Mouse (Mus musculus) heart, postnatal 14 days (tissue): Measurements from ENCODE around the gene Hcfc1. TPM values are rescaled to one million over a fixed set of nuclear protein-coding genes. Genes with fewer than 3 reads are reported as not detected.

ENCODE experiments used
- total RNA-seq, 2 experiments: library from RNA; stranded (reverse); gene quantifications; 2 replicates each; pipeline ENCODE4 v1.2.3; 2021

Gene Hcfc1
- total RNA-seq, 2 experiments from 2014 or later, result 46.5 to 49.8 TPM

Other genes with a start within 250 kb of the Hcfc1 start
- 10 to 100 TPM; 27.8 TPM for gene Abcd1, start 249.8 kb downstream of the Hcfc1 start, total RNA-seq
- 1 to 10 TPM; 1.0 to 1.2 TPM for gene Plxnb3, start 209.3 kb downstream of the Hcfc1 start, total RNA-seq
- gene Srpk3, start 192.0 kb downstream of the Hcfc1 start, total RNA-seq, result 10 to 100 TPM; 23.9 to 29.3 TPM
- gene Idh3g, start 179.5 kb downstream of the Hcfc1 start, total RNA-seq, result 100 to 1,000 TPM; 582 to 586 TPM
- 10 to 100 TPM; 82.1 to 83.9 TPM for gene Ssr4, start 179.3 kb downstream of the Hcfc1 start, total RNA-seq
- 1 to 10 TPM; 2.0 to 2.1 TPM for gene Pdzd4, start 141.4 kb downstream of the Hcfc1 start, total RNA-seq
- gene Avpr2, start 74.3 kb downstream of the Hcfc1 start, total RNA-seq, result not detected
- gene L1cam, start 70.3 kb downstream of the Hcfc1 start, total RNA-seq, result 1 to 10 TPM; 2.0 to 2.1 TPM
- gene Arhgap4, start 44.5 kb downstream of the Hcfc1 start, total RNA-seq, result 1 to 10 TPM; 2.0 to 4.0 TPM
- 10 to 100 TPM; 54.3 to 59.5 TPM for gene Naa10, start 44.4 kb downstream of the Hcfc1 start, total RNA-seq
- gene Renbp, start 35.5 kb downstream of the Hcfc1 start, total RNA-seq, result 10 to 100 TPM in 1 of 2 experiments, 1 to 10 TPM in 1; 8.2 to 10.1 TPM
- gene Irak1, start 57.6 kb upstream of the Hcfc1 start, total RNA-seq, result 10 to 100 TPM; 54.5 to 55.6 TPM
- not detected for gene Opn1mw, start 161.1 kb upstream of the Hcfc1 start, total RNA-seq
- gene Mecp2, start 169.0 kb upstream of the Hcfc1 start, total RNA-seq, result 10 to 100 TPM; 28.4 to 34.6 TPM
- not detected for gene Tex28, start 201.5 kb upstream of the Hcfc1 start, total RNA-seq
- gene Tktl1, start 210.9 kb upstream of the Hcfc1 start, total RNA-seq, result not detected